Mouse (Mus musculus): ENCODE measurements at regions not wholly inside any gene's neighbourhood (a gene's known extent, or its start where the extent isn't known, plus 50 kb on each side); places are given as distances from the start of the nearest gene placed in this dataset.

DNA sequence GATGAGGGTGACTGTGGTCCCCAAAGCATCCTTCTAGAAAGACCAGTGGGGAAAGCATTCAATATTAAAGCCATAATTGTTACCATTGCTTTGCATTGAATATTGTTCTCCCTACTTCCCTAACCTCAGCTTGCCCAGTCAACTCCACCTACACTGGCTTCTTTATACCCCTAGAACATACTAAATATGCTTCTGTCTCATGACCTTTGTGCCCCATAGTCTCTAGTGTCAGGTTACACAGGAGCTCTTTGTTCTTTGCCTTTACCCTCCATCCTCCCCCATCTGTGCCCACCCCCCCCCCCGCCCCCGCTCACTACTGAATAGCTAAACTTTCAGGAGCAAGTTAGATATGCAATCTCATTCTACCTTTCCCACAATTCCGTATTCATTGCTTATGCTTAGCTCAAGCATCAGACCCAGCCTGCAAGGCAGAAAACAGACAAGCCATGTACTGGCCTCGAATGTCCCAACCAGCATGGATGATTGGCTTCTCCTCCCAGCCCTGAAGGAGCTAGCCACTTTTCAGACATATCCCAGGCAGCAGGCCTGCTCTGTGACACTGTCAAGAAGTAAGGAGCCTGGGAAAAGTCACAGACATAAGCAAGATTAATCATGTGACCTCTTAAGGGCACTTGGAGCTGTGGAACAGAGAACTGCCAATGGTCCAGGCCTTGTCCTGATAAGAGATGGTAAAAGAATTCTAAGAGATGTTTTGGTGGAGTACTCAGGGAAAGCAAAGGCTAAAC is 410.4 kb downstream of the Insc start:
- DNase-seq (ENCODE audit: low spot score), result no peak
- ATAC-seq, result no peak
- TF ChIP-seq CTCF (IDR thresholded peaks at IDR 0.05; ENCODE audit: low read depth), result no peak
- Histone ChIP-seq H3K4me2 (ENCODE audit: low read depth, low read length) (no peak overlapping the region), H3K9me3 (ENCODE audit: low read length) (no peaks in the 10 kb centered on the region), H3K36me3 (ENCODE audit: insufficient read depth, low read length) (no peaks in the 10 kb centered on the region), H3K4me3 (ENCODE audit: low read length) (no peak overlapping the region), H3K4me1 (ENCODE audit: insufficient read depth, low read length) (no peaks in the 10 kb centered on the region), H3K9ac (replicated peaks; ENCODE audit: low read length) (no peak overlapping the region), H3K27me3 (ENCODE audit: insufficient read depth, low read length) (no peaks in the 10 kb centered on the region), H3K27ac (no peak overlapping the region)
- 49% methylated on average over 4 of the region's 4 CpGs for WGBS

DNA sequence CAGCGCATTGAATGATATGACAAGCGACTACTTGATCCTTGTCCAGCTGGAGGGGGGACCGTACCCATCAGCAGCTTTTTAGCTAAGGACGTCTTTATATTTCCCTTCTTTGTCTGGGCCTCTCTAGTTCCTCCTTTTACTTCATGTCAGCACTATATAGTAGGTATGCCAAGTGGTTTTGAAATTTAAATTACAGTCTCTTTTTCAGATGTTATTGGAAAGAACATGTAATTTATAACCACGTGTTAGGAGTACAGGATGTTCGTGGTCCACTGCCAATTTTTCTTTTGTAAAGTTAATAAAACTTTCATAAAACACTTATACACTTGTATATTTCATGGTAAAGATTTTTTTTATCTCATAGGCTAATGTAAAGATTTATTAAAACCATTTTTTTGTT is 426.5 kb downstream of the Insc start:
- no peak overlapping the region for H3K4me2 ChIP-seq (ENCODE audit: low read depth, low read length)
- no peaks in the 10 kb centered on the region for H3K4me1 ChIP-seq (ENCODE audit: insufficient read depth, low read length)
- no peaks in the 10 kb centered on the region for H3K36me3 ChIP-seq (ENCODE audit: insufficient read depth, low read length)
- H3K9ac ChIP-seq (replicated peaks; ENCODE audit: low read length), result no peak overlapping the region
- DNase-seq (ENCODE audit: low spot score) (no peak), ATAC-seq (no peak)
- 57% methylated on average over 6 of the region's 6 CpGs for WGBS
- H3K27ac ChIP-seq, result no peak overlapping the region
- no peak for TF ChIP-seq CTCF (IDR thresholded peaks at IDR 0.05; ENCODE audit: low read depth)
- no peak overlapping the region for H3K4me3 ChIP-seq (ENCODE audit: low read length)
- H3K27me3 ChIP-seq (ENCODE audit: insufficient read depth, low read length), result no peaks in the 10 kb centered on the region
- no peaks in the 10 kb centered on the region for H3K9me3 ChIP-seq (ENCODE audit: low read length)

DNA sequence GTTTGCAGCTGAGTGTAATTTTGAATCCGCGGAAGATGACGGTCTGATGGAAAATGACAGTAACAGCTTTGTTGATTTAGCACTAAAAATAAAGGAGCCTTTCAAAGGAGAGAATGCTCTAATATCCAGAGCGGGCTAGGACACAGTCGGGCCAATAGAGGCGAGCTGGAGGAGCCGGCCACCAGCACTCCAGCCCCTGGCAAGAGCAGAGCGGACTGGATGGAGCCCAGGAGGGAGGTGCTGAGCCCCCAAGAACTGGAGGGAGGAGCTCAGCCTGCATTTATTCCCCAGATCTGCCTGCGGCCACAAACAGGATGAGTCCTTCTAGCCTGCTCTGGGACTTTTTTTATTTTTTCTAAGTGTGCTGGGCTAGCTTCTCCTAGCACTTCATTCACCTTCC is 426.9 kb downstream of the Insc start:
- WGBS, result 41% methylated on average over 9 of the region's 9 CpGs
- Histone ChIP-seq H3K4me1 (ENCODE audit: insufficient read depth, low read length) (no peaks in the 10 kb centered on the region), H3K4me2 (ENCODE audit: low read depth, low read length) (no peak overlapping the region), H3K36me3 (ENCODE audit: insufficient read depth, low read length) (no peaks in the 10 kb centered on the region), H3K9me3 (ENCODE audit: low read length) (no peaks in the 10 kb centered on the region), H3K4me3 (ENCODE audit: low read length) (no peak overlapping the region), H3K27ac (no peak overlapping the region), H3K27me3 (ENCODE audit: insufficient read depth, low read length) (no peaks in the 10 kb centered on the region), H3K9ac (replicated peaks; ENCODE audit: low read length) (no peak overlapping the region)
- TF ChIP-seq CTCF (IDR thresholded peaks at IDR 0.05; ENCODE audit: low read depth), result no peak; the same call in 1 of the 2 replicates
- ATAC-seq (peak; percentile 92), DNase-seq (ENCODE audit: low spot score) (peak; percentile 74)

DNA sequence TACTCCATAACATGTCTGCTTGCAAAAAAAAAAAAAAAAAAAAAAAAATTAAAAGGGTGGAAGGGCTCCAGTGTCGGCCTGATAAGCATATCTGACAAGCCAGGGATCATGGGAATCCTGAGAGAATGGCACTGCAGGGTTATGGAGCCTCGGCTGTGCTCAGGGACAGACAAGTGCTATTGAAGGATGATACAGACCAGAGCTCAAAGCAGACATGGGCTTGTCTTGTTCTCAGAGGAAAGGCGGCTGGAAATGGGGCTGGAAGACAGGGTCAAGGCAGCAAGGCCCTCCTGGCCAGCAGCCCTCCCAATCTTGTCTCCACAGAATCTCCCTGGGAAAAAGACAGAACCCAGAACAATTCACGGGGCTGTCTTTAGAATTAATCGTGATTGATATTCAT is 449.0 kb downstream of the Insc start:
- H3K36me3 ChIP-seq (ENCODE audit: insufficient read depth, low read length), result no peaks in the 10 kb centered on the region
- WGBS, result 48% methylated on average over 5 of the region's 5 CpGs
- H3K4me3 ChIP-seq (ENCODE audit: low read length), result no peak overlapping the region
- H3K27me3 ChIP-seq (ENCODE audit: insufficient read depth, low read length), result no peaks in the 10 kb centered on the region
- ATAC-seq, result no peak
- no peak overlapping the region for H3K4me2 ChIP-seq (ENCODE audit: low read depth, low read length)
- no peak overlapping the region for H3K9ac ChIP-seq (replicated peaks; ENCODE audit: low read length)
- DNase-seq (ENCODE audit: low spot score), result no peak
- no peak for TF ChIP-seq CTCF (IDR thresholded peaks at IDR 0.05; ENCODE audit: low read depth)
- H3K4me1 ChIP-seq (ENCODE audit: insufficient read depth, low read length), result peaks cover 4% of the 10 kb centered on the region; the same call in 1 of the 2 replicates
- H3K27ac ChIP-seq, result no peak overlapping the region
- H3K9me3 ChIP-seq (ENCODE audit: low read length), result no peaks in the 10 kb centered on the region

DNA sequence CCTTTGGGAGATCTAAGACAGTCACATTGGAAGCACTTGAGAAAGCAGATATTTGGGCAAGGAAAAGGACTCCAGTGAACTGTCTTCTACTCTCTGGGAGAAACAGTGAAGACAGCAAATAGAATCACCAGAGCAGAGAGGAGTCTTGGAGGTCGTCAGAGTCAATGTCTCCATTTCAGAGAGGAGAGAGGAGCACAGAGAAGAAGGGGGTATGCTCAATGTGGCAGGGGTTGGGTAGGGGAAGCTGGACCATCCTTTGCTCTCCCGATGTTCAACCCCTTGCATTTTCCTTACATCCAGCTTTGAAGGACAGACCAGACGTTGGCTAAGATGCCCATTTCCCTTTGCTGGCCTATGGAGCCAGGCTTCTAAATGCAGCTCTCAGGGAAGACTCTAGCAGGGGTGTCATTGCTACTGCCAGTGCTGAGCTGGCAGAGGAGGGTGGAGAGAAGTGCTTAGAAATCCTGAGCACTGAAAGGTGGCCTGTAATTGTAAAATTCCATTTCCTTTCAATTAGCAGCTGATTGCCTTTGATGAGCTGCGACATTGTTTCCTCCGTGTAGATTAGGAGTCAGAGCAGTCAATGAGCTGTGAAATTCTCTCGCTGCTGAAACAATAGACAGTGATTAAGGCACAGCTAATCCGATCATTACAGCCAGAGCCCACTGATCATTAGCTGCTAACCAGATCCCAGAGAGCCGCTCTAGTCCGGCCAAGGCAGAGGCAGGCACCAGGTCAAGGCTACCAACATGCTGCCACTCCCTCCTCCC is 449.7 kb downstream of the Insc start:
- H3K4me2 ChIP-seq (ENCODE audit: low read depth, low read length), result no peak overlapping the region
- no peak for TF ChIP-seq CTCF (IDR thresholded peaks at IDR 0.05; ENCODE audit: low read depth)
- DNase-seq (ENCODE audit: low spot score), result peak; percentile 54
- H3K9me3 ChIP-seq (ENCODE audit: low read length), result no peaks in the 10 kb centered on the region
- peaks cover 4% of the 10 kb centered on the region; the same call in 1 of the 2 replicates for H3K4me1 ChIP-seq (ENCODE audit: insufficient read depth, low read length)
- no peaks in the 10 kb centered on the region for H3K27me3 ChIP-seq (ENCODE audit: insufficient read depth, low read length)
- H3K9ac ChIP-seq (replicated peaks; ENCODE audit: low read length), result no peak overlapping the region
- peak; percentile 64 for ATAC-seq
- no peaks in the 10 kb centered on the region for H3K36me3 ChIP-seq (ENCODE audit: insufficient read depth, low read length)
- 20% methylated on average over 9 of the region's 9 CpGs for WGBS
- H3K4me3 ChIP-seq (ENCODE audit: low read length), result no peak overlapping the region
- H3K27ac ChIP-seq, result no peak overlapping the region

DNA sequence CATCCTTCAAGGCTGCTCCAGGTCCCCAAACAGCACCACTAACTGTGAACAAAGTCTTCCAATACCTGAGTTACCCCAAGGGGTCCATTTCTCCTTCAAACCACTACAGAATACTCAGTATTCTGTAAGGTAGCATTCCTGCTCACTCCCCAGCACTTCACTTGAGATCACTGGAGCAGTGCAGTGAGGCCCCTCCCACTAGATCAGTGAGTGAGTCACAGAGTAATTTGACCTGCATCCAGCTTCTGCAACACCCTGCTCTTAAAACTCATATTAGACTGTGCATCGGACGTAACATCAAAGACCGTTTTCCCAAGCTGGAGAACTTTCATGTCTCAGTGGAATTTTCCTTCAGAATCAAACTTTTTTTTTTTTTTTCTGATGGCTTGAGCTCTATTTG is 461.4 kb downstream of the Insc start:
- no peak for ATAC-seq
- 69% methylated on average over 3 of the region's 3 CpGs for WGBS

More for the DNA sequence above, 461.4 kb downstream of the Insc start:
- Histone ChIP-seq H3K36me3 (ENCODE audit: insufficient read depth, low read length) (no peaks in the 10 kb centered on the region), H3K9ac (replicated peaks; ENCODE audit: low read length) (no peak overlapping the region), H3K27ac (no peak overlapping the region), H3K4me3 (ENCODE audit: low read length) (no peak overlapping the region), H3K4me2 (ENCODE audit: low read depth, low read length) (no peak overlapping the region), H3K9me3 (ENCODE audit: low read length) (no peaks in the 10 kb centered on the region), H3K27me3 (ENCODE audit: insufficient read depth, low read length) (no peaks in the 10 kb centered on the region), H3K4me1 (ENCODE audit: insufficient read depth, low read length) (no peaks in the 10 kb centered on the region)
- no peak for DNase-seq (ENCODE audit: low spot score)
- no peak for TF ChIP-seq CTCF (IDR thresholded peaks at IDR 0.05; ENCODE audit: low read depth)

All from hindbrain, postnatal 0 days (tissue).